8 mouse cellular contexts compared by ENCODE assay signal in the genomic region with DNA sequence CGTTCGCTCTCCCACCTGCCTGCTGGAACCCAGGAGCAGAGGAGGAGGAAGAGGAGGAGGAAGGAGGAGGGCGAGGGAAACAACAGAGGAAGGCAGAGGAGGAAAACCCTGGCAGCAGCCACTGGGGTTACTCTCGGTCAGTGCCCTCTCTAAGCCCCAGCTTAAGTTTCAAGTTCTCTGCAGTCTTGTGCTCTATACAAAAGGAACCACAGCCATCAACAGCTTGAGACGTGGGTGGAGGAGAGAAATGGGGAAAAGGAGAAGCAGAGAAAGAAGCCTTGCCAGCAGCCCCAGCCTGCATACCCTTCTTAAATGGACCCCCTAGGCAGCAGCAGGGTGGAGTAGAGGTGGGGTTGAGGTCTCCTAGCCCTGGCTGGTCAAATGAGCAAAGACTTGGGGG. TPM values are rescaled to one million over a fixed set of nuclear protein-coding genes. Genes with fewer than 3 reads are reported as not detected.
A peak's percentile ranks its signal among the peaks of the same experiment; 100 is the strongest.
DNase-seq lines count a peak whose midpoint lies in the region; ATAC-seq and TF ChIP-seq lines count a peak whose summit lies in the region.

No protein-coding gene starts in this region.

- no peak for TF ChIP-seq CTCF in kidney, adult 2 months (conservative IDR thresholded peaks at IDR 0.05; ENCODE audit: insufficient read depth, insufficient read length, low read depth, low read length)

- WGBS in kidney, adult 2 months, result 26% methylated on average over 3 of the region's 5 CpGs
- 29% methylated on average over 3 of the region's 5 CpGs for WGBS in kidney, embryonic 14.5 days
- WGBS in hindbrain, embryonic 16.5 days, result 22% methylated on average over 3 of the region's 5 CpGs

- H3K4me1 ChIP-seq in kidney, adult 2 months (ENCODE audit: control insufficient read depth, insufficient read depth, low read length), result 0 out of 2 replicates have a peak, but pooled peaks cover 2% of the 10 kb centered on the region
- H3K4me1 ChIP-seq in kidney, embryonic 14.5 days (ENCODE audit: control insufficient read depth, insufficient read depth, low read length), result 0 out of 2 replicates have a peak, but pooled peaks cover 7% of the 10 kb centered on the region
- H3K4me1 ChIP-seq in hindbrain, embryonic 16.5 days (ENCODE audit: control insufficient read depth, insufficient read depth, low read depth, low read length), result no peaks in the 10 kb centered on the region

- ATAC-seq in kidney, embryonic 14.5 days (ENCODE audit: low FRiP score, low TSS enrichment), result no peak; the same call in 1 of the 2 replicates
- peak; percentile 63 for ATAC-seq in common myeloid progenitor, adult 5-6 weeks (replicated peaks; ENCODE audit: low read depth, poor library complexity, severe bottlenecking)
- 0 out of 2 replicates have a peak, but pooled peaks have one; percentile 43 for ATAC-seq in hindbrain, embryonic 16.5 days
- no peak for ATAC-seq in cerebellum, adult (ENCODE audit: insufficient number of reproducible peaks, low FRiP score, low TSS enrichment)

- no peaks in the 10 kb centered on the region for H3K9me3 ChIP-seq in kidney, embryonic 14.5 days (ENCODE audit: control insufficient read depth, low read length)
- H3K9me3 ChIP-seq in hindbrain, embryonic 16.5 days (ENCODE audit: control insufficient read depth, low read length), result no peaks in the 10 kb centered on the region

- no peaks in the 10 kb centered on the region for H3K27me3 ChIP-seq in kidney, adult 2 months (replicated peaks; ENCODE audit: control insufficient read depth, insufficient read depth, low read length)
- no peaks in the 10 kb centered on the region for H3K27me3 ChIP-seq in kidney, embryonic 14.5 days (ENCODE audit: control insufficient read depth, insufficient read depth, low read length)
- H3K27me3 ChIP-seq in hindbrain, embryonic 16.5 days (replicated peaks; ENCODE audit: control insufficient read depth, insufficient read depth, low read length), result no peaks in the 10 kb centered on the region

- H3K27ac ChIP-seq in kidney, adult 2 months (ENCODE audit: insufficient read depth, low read depth, low read length), result no peak overlapping the region
- no peak overlapping the region for H3K27ac ChIP-seq in kidney, embryonic 14.5 days (ENCODE audit: low read depth, low read length)
- H3K27ac ChIP-seq in hindbrain, embryonic 16.5 days (ENCODE audit: low read depth, low read length), result no peak overlapping the region

- H3K36me3 ChIP-seq in kidney, adult 2 months (ENCODE audit: control insufficient read depth, insufficient read depth, low read length), result no peaks in the 10 kb centered on the region
- H3K36me3 ChIP-seq in kidney, embryonic 14.5 days (ENCODE audit: control insufficient read depth, insufficient read depth, low read length), result no peaks in the 10 kb centered on the region
- no peaks in the 10 kb centered on the region for H3K36me3 ChIP-seq in hindbrain, embryonic 16.5 days (ENCODE audit: control insufficient read depth, insufficient read depth, low read length)

- DNase-seq in kidney, adult 2 months, result peak; percentile 51
- peak; percentile 25 for DNase-seq in ES-CJ7 (ENCODE audit: low read depth, low spot score)
- DNase-seq in lung, postnatal 36 days, result peak; percentile 60
- no peak for DNase-seq in adrenal gland, postnatal 4 days (ENCODE audit: low spot score in 2 of 2)

- TF ChIP-seq POLR2A in kidney, adult 2 months (IDR thresholded peaks at IDR 0.05; ENCODE audit: low read depth, low read length), result no peak

- no peak overlapping the region for H3K9ac ChIP-seq in kidney, embryonic 14.5 days (ENCODE audit: low read depth, low read length)
- H3K9ac ChIP-seq in hindbrain, embryonic 16.5 days (ENCODE audit: low read depth, low read length), result no peak overlapping the region

- H3K4me2 ChIP-seq in kidney, embryonic 14.5 days (replicated peaks; ENCODE audit: low read depth, low read length), result no peak overlapping the region
- H3K4me2 ChIP-seq in hindbrain, embryonic 16.5 days (ENCODE audit: low read length), result no peak overlapping the region

- H3K4me3 ChIP-seq in kidney, adult 2 months (ENCODE audit: insufficient read depth, low read depth, low read length), result no peak overlapping the region
- H3K4me3 ChIP-seq in kidney, embryonic 14.5 days (ENCODE audit: low read length), result no peak overlapping the region
- H3K4me3 ChIP-seq in hindbrain, embryonic 16.5 days (ENCODE audit: low read length), result no peak overlapping the region

RNA-seq across cellular contexts. Expression of gene Abca1, which starts 43.8 kb away (rescaled TPM):
- polyA plus RNA-seq in kidney, adult 2 months (2012; rRNA removed), result 8.9 and 9.3 TPM in 2 replicates
- polyA plus RNA-seq in kidney, embryonic 14.5 days (2014; fragmentation: Nextera tagmentation; extraction: Ambion mirVana), result 3.4 and 5.6 TPM in 2 replicates
- total RNA-seq in common myeloid progenitor, adult 5-6 weeks (2017), result 7.6 and 11.4 TPM in 2 replicates
- polyA plus RNA-seq in hindbrain, embryonic 16.5 days (2015; fragmentation: Nextera tagmentation; extraction: Ambion mirVana), result 9.4 and 10.0 TPM in 2 replicates
- total RNA-seq in adrenal gland, postnatal 4 days (2021), result 100 to 1,000 TPM; 117 to 127 TPM

Comparison
In these comparisons a context has a peak if more than half of its experiments do, and no peak if none do; other contexts are left out.
1. DNase-seq: peak in kidney, adult 2 months (single experiment), ES-CJ7 (single experiment) and lung, postnatal 36 days (single experiment); none in adrenal gland, postnatal 4 days (0 of 2).
2. ATAC-seq: peak in common myeloid progenitor, adult 5-6 weeks (single experiment) and hindbrain, embryonic 16.5 days (single experiment); none in kidney, embryonic 14.5 days (single experiment) and cerebellum, adult (single experiment).